Mouse (Mus musculus) MEL (cell line): ENCODE data around the gene Napsa.

Source experiments
- CTCF ChIP-seq, 3 experiments: IDR thresholded peaks in 2 of 3; conservative IDR thresholded peaks in 1 of 3; 2 replicates each; pipeline ENCODE4 v1.5.1; 2011 to 2012; ENCODE audit warnings: low read length in 3 of 3, low read depth in 2 of 3, mild to moderate bottlenecking in 2 of 3, improper control_type of control experiment in 1 of 3, inconsistent platforms in 1 of 3, mixed read lengths in 1 of 3, moderate library complexity in 1 of 3; ENCODE audit not compliant: control insufficient read depth in 1 of 3, insufficient read depth in 1 of 3, poor library complexity in 1 of 3, severe bottlenecking in 1 of 3
- ETS1 ChIP-seq: IDR thresholded peaks from 2 replicates; pipeline ENCODE4 v1.6.1; 2012; ENCODE audit warnings: low read depth, mild to moderate bottlenecking, inconsistent platforms, low read length, improper control_type of control experiment, moderate library complexity
- HCFC1 ChIP-seq: IDR thresholded peaks from 2 replicates; pipeline ENCODE4 v1.6.1; 2012; ENCODE audit warnings: low read depth, mild to moderate bottlenecking, inconsistent platforms, low read length, improper control_type of control experiment, moderate library complexity
- POLR2A ChIP-seq, 2 experiments: IDR thresholded peaks; 2 replicates each; pipeline ENCODE4 v1.6.1; 2011 to 2012; ENCODE audit warnings: low read length in 2 of 2, mild to moderate bottlenecking in 2 of 2, control low read depth in 1 of 2, improper control_type of control experiment in 1 of 2, low read depth in 1 of 2, moderate library complexity in 1 of 2; ENCODE audit not compliant: control insufficient read depth in 1 of 2, insufficient read depth in 1 of 2, poor library complexity in 1 of 2
- ZC3H11A ChIP-seq: IDR thresholded peaks from 2 replicates; pipeline ENCODE4 v1.6.1; 2012; ENCODE audit warnings: low read depth, mild to moderate bottlenecking, inconsistent platforms, low read length, improper control_type of control experiment

DNA sequence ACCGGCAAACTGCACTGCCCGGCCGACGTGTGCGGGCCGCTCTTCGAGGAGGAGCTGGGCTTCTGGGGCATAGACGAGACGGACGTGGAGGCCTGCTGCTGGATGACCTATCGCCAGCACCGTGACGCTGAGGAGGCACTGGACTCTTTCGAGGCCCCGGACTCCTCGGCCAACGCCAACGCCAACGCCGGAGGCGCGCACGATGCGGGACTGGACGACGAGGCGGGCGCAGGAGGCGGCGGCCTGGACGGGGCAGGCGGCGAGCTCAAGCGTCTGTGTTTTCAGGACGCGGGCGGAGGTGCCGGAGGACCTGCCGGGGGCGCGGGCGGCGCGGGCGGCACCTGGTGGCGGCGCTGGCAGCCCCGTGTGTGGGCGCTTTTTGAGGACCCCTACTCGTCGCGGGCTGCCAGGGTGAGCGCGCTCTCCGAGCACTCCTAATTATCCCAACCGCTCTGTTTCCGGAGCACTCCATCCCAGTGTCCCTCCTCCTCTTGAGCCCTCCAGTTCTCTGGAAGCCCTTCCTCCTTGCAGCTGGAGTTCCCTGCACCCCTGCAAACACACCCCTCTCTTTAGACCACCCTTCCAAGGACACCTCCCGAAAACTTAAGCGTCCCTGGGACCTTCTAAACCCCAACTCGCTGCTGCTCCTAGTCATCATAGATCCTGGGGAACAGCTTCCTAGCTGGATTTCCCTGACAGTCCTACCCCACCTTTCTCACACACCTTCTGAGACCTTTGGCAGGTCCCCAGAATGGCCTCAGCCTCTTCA, 19.4 kb downstream of the Napsa start:
- TF ChIP-seq POLR2A (IDR thresholded peaks at IDR 0.05; ENCODE audit: control insufficient read depth in 1 of 2, insufficient read depth in 1 of 2, low read depth in 1 of 2, low read length in 2 of 2, poor library complexity in 1 of 2), result no peak
- no peak for TF ChIP-seq CTCF (IDR thresholded peaks at IDR 0.05 in 2 of 3, conservative IDR thresholded peaks at IDR 0.05 in 1 of 3; ENCODE audit: control insufficient read depth in 1 of 3, insufficient read depth in 1 of 3, low read depth in 2 of 3, low read length in 3 of 3, poor library complexity in 1 of 3, severe bottlenecking in 1 of 3)
- no peak for TF ChIP-seq HCFC1
- no peak for TF ChIP-seq ZC3H11A
- no peak for TF ChIP-seq ETS1
